Mouse (Mus musculus) cerebellum, adult 2 months (tissue): ENCODE measurements around the gene Pde6g.

Source experiments
- CTCF ChIP-seq: fragments of 200-500 bp; IDR thresholded peaks from 2 replicates; pipeline ENCODE4 v1.5.1; 2011; ENCODE audit warnings: low read depth, mild to moderate bottlenecking, control low read depth, low read length, moderate library complexity, borderline replicate concordance; ENCODE audit not compliant: insufficient read depth
- POLR2A ChIP-seq: fragments of 200-500 bp; IDR thresholded peaks from 2 replicates; pipeline ENCODE4 v1.6.1; 2011; ENCODE audit warnings: low read length, control low read depth, borderline replicate concordance; ENCODE audit not compliant: insufficient read depth

GRCm38 (mm10) chr11:120454965-120455364, 1.7 kb upstream of the Pde6g start:
- TF ChIP-seq CTCF (no peak), POLR2A (no peak)
